Comparison of ENCODE assay signal across 21 mouse cellular contexts in the genomic region with DNA sequence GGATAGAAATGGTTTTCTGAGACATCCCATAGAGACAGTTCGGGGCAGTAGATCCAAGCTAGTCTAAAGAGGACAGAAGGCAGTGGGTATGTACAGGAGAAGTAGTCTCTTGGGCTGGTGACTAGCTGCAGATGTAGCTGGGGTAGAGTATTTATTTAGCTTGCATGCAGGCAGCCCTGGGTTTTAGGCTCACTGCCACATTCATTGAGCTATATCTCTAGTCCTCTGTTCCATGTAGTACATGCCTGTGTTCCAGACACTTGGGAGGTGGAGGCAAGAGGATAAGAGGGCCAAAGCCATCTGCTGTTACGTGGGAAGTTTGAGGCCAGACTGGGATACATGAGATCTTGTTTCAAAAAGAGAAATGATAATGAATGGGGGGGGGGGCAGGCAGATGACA. TPM values are rescaled to one million over a fixed set of nuclear protein-coding genes. Genes with fewer than 3 reads are reported as not detected.
"Had no signal": no experiment of that assay in that cellular context is flagged by ENCODE, and none has a peak within 500 bp of the region (broad histone marks: within the 10 kb centered on the region; RNA-seq: fewer than 3 reads in every experiment).

No protein-coding gene starts in this region.

- H3K4me2 ChIP-seq: lung, embryonic 15.5 days; midbrain, embryonic 11.5 days; midbrain, embryonic 13.5 days; midbrain, embryonic 15.5 days; neural tube, embryonic 12.5 days; stomach, embryonic 15.5 days had no signal

- H3K4me3 ChIP-seq: lung, embryonic 15.5 days; megakaryocyte, embryonic 14.5 days; midbrain, embryonic 13.5 days; midbrain, embryonic 15.5 days; neural tube, embryonic 12.5 days; stomach, embryonic 15.5 days had no signal

- H3K36me3 ChIP-seq: lung, embryonic 15.5 days; midbrain, embryonic 13.5 days; midbrain, embryonic 15.5 days; neural tube, embryonic 12.5 days; stomach, embryonic 15.5 days had no signal

- ATAC-seq: liver, postnatal 0 days; lung, postnatal 0 days; midbrain, embryonic 13.5 days; midbrain, embryonic 15.5 days had no signal

- H3K9me3 ChIP-seq: lung, embryonic 15.5 days; megakaryocyte, embryonic 14.5 days; midbrain, embryonic 13.5 days; midbrain, embryonic 15.5 days; neural tube, embryonic 12.5 days; stomach, embryonic 15.5 days had no signal

- H3K9ac ChIP-seq: liver, postnatal 0 days; lung, embryonic 15.5 days; midbrain, embryonic 13.5 days; midbrain, embryonic 15.5 days; neural tube, embryonic 12.5 days; stomach, embryonic 15.5 days had no signal

- DNase-seq: liver, postnatal 0 days; lung, adult 2 months; lung, postnatal 14 days; lung, postnatal 36 days; right cerebral cortex, postnatal 14 days; thymus, adult 18-20 months; thymus, postnatal 14 days; thymus, postnatal 36 days had no signal

- H3K27ac ChIP-seq: lung, embryonic 15.5 days; macrophage; midbrain, embryonic 13.5 days; midbrain, embryonic 15.5 days; neural tube, embryonic 12.5 days; stomach, embryonic 15.5 days; stomach, postnatal 0 days had no signal

RNA-seq across cellular contexts. Expression of a gene that starts 3.5 kb away (rescaled TPM):
- total RNA-seq: megakaryocyte progenitor cell, adult 5-6 weeks; monocyte, adult 5-6 weeks; neutrophil, adult 5-6 weeks had no signal
- polyA plus RNA-seq: macrophage had no signal
